Mouse (Mus musculus) forebrain, embryonic 15.5 days (tissue): ENCODE measurements around the gene Gata3. TPM values are rescaled to one million over a fixed set of nuclear protein-coding genes. Genes with fewer than 3 reads are reported as not detected.

Experiments
- ATAC-seq: fragments of 200-750 bp; cut with Nextera tagmentation; replicated peaks from 2 replicates; pipeline ENCODE4 v1.8.0; 2017; ENCODE audit warnings: mild to moderate bottlenecking, moderate TSS enrichment, moderate library complexity
- H3K27ac ChIP-seq: fragments of 300-500 bp; sonication (generic); replicated peaks from 2 replicates; pipeline ENCODE4 v1.5.1; 2015; ENCODE audit warnings: mild to moderate bottlenecking, inconsistent platforms
- H3K27me3 ChIP-seq: fragments of 300-500 bp; sonication (generic); 2 replicates; pipeline ENCODE4 v1.6.1; 2015; ENCODE audit warnings: inconsistent platforms
- H3K36me3 ChIP-seq: fragments of 300-500 bp; sonication (generic); 2 replicates; pipeline ENCODE4 v1.6.1; 2015; ENCODE audit warnings: mild to moderate bottlenecking, inconsistent platforms
- H3K4me1 ChIP-seq: fragments of 300-500 bp; sonication (generic); 2 replicates; pipeline ENCODE4 v1.6.1; 2015; ENCODE audit warnings: inconsistent platforms
- H3K4me2 ChIP-seq: fragments of 300-500 bp; sonication (generic); replicated peaks from 2 replicates; pipeline ENCODE4 v1.6.1; 2015; ENCODE audit warnings: mild to moderate bottlenecking, inconsistent platforms
- H3K4me3 ChIP-seq: fragments of 300-500 bp; sonication (generic); 2 replicates; pipeline ENCODE4 v1.5.1; 2015; ENCODE audit warnings: mild to moderate bottlenecking, inconsistent platforms
- H3K9ac ChIP-seq: fragments of 300-500 bp; sonication (generic); replicated peaks from 2 replicates; pipeline ENCODE4 v1.6.1; 2015; ENCODE audit warnings: mild to moderate bottlenecking, inconsistent platforms
- H3K9me3 ChIP-seq: fragments of 300-500 bp; sonication (generic); 2 replicates; pipeline ENCODE4 v1.6.1; 2016; ENCODE audit warnings: inconsistent platforms
- WGBS: fragments of 180-500 bp; shearing (Covaris S2); methylation state at CpG from one replicate; pipeline ENCODE4 v1.1.7; 2015; ENCODE audit warnings: mixed read lengths; 5-methylcytosine and 5-hydroxymethylcytosine counted together
- polyA plus RNA-seq: library from polyadenylated mRNA; unstranded; fragments of >200 nt; fragmentation: Nextera tagmentation; extraction: Ambion mirVana; gene quantifications from 2 replicates; pipeline ENCODE4 v1.2.1, GENCODE M21; 2015

Gene Gata3
- polyA plus RNA-seq, 1 experiment from 2014 or later, result 2.3 TPM

DNA sequence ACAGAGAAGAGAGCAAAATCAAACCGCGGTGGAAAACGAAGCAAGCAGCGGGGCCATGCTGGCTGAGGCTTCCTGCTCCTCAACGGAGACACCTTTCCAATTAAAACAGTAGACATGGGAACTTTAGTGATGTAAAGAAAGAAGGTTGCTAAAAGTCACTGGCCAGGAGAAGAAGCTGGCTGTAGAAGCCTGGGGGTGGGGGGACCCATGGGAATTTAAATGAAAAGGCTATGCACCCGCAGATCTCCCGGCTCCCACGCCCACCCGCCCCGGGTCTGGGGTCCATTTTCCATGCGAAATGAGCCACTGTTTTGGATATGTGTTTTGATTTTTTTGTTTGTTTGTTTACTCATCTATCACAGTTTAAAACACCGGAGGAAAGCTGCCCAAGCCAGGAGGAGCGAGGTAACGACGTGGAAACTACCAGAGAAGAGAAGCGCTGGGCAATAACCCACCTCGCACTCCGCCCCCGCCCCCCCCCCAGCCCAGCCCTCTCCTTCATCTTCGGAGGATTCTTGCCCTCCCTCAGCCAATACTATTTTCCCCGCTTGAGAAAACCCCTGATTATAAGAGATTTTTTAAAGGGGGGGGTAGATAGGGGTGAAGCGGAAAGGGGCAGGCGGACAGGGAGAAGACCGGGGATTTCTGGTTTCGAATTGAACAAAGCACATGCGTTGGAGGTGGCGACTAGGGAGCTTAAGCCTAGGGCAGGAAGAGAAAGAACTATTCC lies 5.9 kb downstream of the Gata3 start:
- under 1% methylated on average over 27 of the region's 27 CpGs for WGBS
- Histone ChIP-seq H3K4me3 (no peak overlapping the region), H3K4me1 (peaks cover 31% of the 10 kb centered on the region), H3K36me3 (no peaks in the 10 kb centered on the region), H3K9me3 (no peaks in the 10 kb centered on the region), H3K27me3 (peaks cover 75% of the 10 kb centered on the region), H3K9ac (no peak overlapping the region), H3K27ac (no peak overlapping the region), H3K4me2 (no peak overlapping the region)
- no peak for ATAC-seq

DNA sequence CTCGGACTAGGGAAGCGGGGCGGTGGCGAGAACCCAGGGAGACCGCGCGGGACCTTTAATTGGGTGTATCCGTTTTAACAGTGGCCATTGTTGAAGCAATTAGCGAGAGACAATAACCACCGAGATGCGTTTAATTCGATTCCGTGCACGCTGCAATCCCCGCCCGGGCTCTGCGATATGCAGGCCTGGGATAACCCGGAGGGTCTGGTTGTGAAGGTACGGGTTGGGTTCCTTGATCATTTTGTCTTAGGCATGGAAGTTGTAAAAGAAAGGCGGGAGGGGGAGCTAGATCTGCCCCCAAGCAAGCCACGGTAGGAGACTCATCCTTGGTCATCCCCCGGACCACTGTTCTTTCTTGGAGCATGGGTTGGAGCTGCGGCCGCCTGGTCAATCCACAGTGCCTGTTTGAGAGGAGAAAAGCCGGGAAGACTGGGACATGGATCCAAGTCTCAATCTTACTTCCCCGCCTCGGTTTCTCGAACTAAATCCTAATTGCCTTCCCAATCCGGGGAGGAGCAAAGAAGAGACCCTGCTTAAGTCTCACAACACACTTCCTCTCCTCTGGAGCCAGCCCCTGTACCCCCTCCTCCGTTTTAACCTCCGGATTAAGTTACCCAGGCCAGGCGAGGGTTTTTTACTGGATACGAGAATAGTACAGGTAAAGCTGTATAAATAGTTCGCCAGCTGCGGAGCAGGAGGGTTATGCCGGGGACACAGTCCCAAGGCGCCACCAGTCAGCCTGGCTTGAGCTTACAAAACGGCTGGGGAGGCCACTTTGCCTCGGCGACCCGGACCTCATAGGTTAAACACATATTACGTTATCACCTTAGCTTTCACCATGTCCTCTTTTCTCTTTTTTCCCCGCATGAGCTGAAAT lies 6.7 kb downstream of the Gata3 start:
- Histone ChIP-seq H3K36me3 (no peaks in the 10 kb centered on the region), H3K9me3 (no peaks in the 10 kb centered on the region), H3K27ac (no peak overlapping the region), H3K4me2 (peak overlapping the region; percentile 16; the same call in 1 of the 2 replicates), H3K4me1 (peaks cover 39% of the 10 kb centered on the region), H3K27me3 (peaks cover 77% of the 10 kb centered on the region), H3K9ac (no peak overlapping the region), H3K4me3 (no peak overlapping the region)
- under 1% methylated on average over 43 of the region's 43 CpGs for WGBS
- no peak for ATAC-seq

GRCm38 (mm10) chr2:9882371-9882925 lies 7.4 kb downstream of the Gata3 start:
- Histone ChIP-seq H3K4me2 (peak overlapping the region; percentile 16), H3K9me3 (no peaks in the 10 kb centered on the region), H3K27ac (no peak overlapping the region), H3K4me3 (no peak overlapping the region; the same call in 1 of the 2 replicates), H3K36me3 (no peaks in the 10 kb centered on the region), H3K27me3 (peaks cover 76% of the 10 kb centered on the region), H3K4me1 (peaks cover 44% of the 10 kb centered on the region), H3K9ac (no peak overlapping the region)
- whole genome bisulfite sequencing, result under 1% methylated on average over 39 of the region's 39 CpGs
- no peak for ATAC-seq

DNA sequence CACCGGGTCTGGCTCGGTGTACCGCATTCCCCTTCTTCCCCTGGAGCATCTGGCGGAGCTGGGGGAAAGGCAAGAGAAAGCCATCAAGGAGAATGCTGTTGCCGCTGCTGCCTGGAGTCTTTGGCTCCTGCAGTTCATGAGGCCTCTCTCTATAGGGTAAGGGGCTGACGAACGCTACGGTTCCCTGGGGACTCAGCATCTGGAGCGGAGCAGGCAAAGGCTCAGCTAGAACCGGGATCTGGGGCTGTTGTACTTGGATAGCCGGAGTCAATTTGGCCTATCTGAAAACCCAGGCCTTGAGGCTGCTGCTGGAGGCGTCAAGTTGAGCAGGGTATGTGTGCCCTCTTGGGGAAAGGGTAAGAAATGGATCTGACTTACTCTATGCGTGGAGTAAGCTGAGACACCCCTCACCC lies 8.2 kb downstream of the Gata3 start:
- Histone ChIP-seq H3K36me3 (no peaks in the 10 kb centered on the region), H3K27ac (no peak overlapping the region), H3K9me3 (no peaks in the 10 kb centered on the region), H3K4me1 (peaks cover 52% of the 10 kb centered on the region), H3K9ac (no peak overlapping the region), H3K27me3 (peaks cover 77% of the 10 kb centered on the region), H3K4me2 (0 out of 2 replicates have a peak overlapping the region, but pooled peaks have one; percentile 33), H3K4me3 (peak overlapping the region; percentile 6; the same call in 1 of the 2 replicates)
- WGBS, result 1% methylated on average over 13 of the region's 13 CpGs
- ATAC-seq, result no peak

DNA sequence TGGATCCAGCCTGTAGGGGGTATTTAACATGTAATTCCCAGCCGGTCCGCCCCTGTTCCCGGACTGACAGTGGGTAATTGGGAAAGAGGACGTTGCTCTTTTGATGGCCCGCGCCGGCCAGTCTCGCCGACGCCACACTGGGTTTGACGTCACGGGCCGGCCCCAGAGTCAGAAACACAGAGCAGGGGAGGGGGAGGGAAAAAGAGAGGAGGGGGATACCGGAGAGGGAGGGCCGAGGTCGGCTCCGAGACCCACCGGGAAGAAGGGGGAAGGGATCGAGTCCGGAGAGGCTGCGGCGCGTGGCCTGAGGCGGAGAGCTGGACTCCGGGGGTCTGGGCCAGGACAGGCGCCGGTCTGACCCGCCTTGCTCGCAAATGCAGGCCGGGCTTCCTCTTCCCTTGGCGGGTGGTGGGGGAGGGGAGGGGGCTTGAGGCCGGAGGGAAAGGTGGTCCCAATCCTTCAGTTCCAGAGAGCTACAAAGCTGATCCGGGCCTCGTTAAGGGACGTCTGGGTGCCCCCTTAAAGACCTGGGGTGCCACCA lies 8.7 kb downstream of the Gata3 start, which contains the start of gene 4930412O13Rik:
4930412O13Rik (plus strand) TSS at position 202 of the 541 bp plus-strand sequence.
- Histone ChIP-seq H3K9ac (no peak within 1 kb of the TSS), H3K4me3 (peak within 1 kb of the TSS; percentile 6; the same call in 1 of the 2 replicates), H3K4me1 (peaks cover 52% of the 10 kb centered on the region), H3K4me2 (peak within 1 kb of the TSS; percentile 33), H3K9me3 (no peaks in the 10 kb centered on the region), H3K27me3 (peaks cover 77% of the 10 kb centered on the region), H3K27ac (no peak within 1 kb of the TSS), H3K36me3 (no peaks in the 10 kb centered on the region)
- ATAC-seq, result no peak
- WGBS, result under 1% methylated on average over 34 of the region's 35 CpGs

- no peak overlapping the region for H3K9ac ChIP-seq
- no peak for ATAC-seq
- no peaks in the 10 kb centered on the region for H3K36me3 ChIP-seq
- no peaks in the 10 kb centered on the region for H3K9me3 ChIP-seq
- no peak overlapping the region for H3K4me3 ChIP-seq
- peaks cover 77% of the 10 kb centered on the region for H3K27me3 ChIP-seq
- H3K4me1 ChIP-seq, result peaks cover 52% of the 10 kb centered on the region
- WGBS, result 3% methylated on average over 11 of the region's 11 CpGs
- no peak overlapping the region for H3K4me2 ChIP-seq
- H3K27ac ChIP-seq, result no peak overlapping the region
These were observed 9.6 kb downstream of the Gata3 start for GRCm38 (mm10) chr2:9880271-9880670.

GRCm38 (mm10) chr2:9879493-9879892 lies 10.3 kb downstream of the Gata3 start:
- Histone ChIP-seq H3K27ac (no peak overlapping the region), H3K27me3 (peaks cover 70% of the 10 kb centered on the region), H3K36me3 (no peaks in the 10 kb centered on the region), H3K4me1 (peaks cover 56% of the 10 kb centered on the region), H3K9ac (no peak overlapping the region), H3K9me3 (no peaks in the 10 kb centered on the region), H3K4me2 (peak overlapping the region; percentile 55), H3K4me3 (peak overlapping the region; percentile 33)
- 1% methylated on average over 21 of the region's 21 CpGs for WGBS
- ATAC-seq, result peak; percentile 90

DNA sequence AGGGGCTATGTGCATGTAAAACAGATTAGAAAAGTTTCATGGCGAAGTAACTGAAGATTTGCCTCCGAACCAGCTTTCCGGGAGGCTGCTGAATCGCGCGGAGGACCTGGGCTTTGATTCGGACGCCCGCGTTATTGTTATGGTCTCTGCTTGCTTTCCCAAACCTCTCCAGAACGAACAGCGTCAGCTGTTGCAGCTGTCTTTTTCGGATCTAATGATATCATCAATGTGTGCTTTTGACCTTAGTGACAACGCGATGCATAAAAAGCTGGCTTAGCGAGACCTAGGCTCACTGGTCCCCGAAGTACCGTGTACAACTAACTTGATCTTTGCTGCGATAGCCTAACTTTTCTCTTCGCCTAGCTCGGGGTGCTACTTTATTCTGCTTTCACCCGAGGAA lies 10.7 kb downstream of the Gata3 start:
- no peak for ATAC-seq
- H3K4me3 ChIP-seq, result peak overlapping the region; percentile 33
- WGBS, result under 1% methylated on average over 22 of the region's 22 CpGs
- no peaks in the 10 kb centered on the region for H3K9me3 ChIP-seq
- H3K4me1 ChIP-seq, result peaks cover 55% of the 10 kb centered on the region
- no peaks in the 10 kb centered on the region for H3K36me3 ChIP-seq
- H3K27me3 ChIP-seq, result peaks cover 70% of the 10 kb centered on the region
- peak overlapping the region; percentile 55 for H3K4me2 ChIP-seq
- H3K27ac ChIP-seq, result no peak overlapping the region
- H3K9ac ChIP-seq, result no peak overlapping the region

DNA sequence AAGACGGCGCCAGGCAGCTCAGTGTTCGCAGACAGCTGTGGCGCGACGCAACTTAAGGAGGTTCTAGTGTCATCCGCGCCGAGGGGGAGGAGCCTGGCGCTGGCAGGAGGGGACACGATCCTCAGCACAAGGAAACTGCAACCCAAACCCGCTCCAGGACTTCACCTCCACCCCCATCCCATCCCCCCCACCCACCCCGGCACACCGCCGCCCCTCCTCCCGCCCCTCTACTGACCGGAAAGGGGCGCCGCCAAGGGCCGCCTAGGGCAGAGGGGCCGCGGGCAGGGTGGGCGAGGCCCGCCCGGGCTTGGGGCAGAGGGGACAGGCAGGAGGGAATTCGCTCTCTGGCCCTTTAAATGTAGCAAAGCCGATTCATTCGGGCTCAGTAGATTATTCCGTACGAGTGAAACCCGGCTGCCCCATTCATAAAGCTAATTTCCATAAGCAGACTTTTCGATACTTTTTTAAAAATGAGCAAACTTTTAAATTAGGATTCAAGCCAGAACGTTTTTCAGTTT lies 11.2 kb downstream of the Gata3 start:
- WGBS, result under 1% methylated on average over 28 of the region's 33 CpGs
- Histone ChIP-seq H3K4me3 (peak overlapping the region; percentile 33), H3K9me3 (no peaks in the 10 kb centered on the region), H3K36me3 (no peaks in the 10 kb centered on the region), H3K27me3 (peaks cover 72% of the 10 kb centered on the region), H3K9ac (no peak overlapping the region), H3K27ac (no peak overlapping the region), H3K4me1 (peaks cover 54% of the 10 kb centered on the region), H3K4me2 (peak overlapping the region; percentile 55)
- no peak for ATAC-seq

- Histone ChIP-seq H3K4me1 (peaks cover 54% of the 10 kb centered on the region), H3K27me3 (peaks cover 77% of the 10 kb centered on the region), H3K4me2 (peak overlapping the region; percentile 55), H3K9ac (no peak overlapping the region), H3K4me3 (peak overlapping the region; percentile 33), H3K9me3 (no peaks in the 10 kb centered on the region), H3K36me3 (no peaks in the 10 kb centered on the region), H3K27ac (no peak overlapping the region)
- under 1% methylated on average over 19 of the region's 19 CpGs for WGBS
- no peak for ATAC-seq
These were observed 11.8 kb downstream of the Gata3 start for GRCm38 (mm10) chr2:9877966-9878563.

DNA sequence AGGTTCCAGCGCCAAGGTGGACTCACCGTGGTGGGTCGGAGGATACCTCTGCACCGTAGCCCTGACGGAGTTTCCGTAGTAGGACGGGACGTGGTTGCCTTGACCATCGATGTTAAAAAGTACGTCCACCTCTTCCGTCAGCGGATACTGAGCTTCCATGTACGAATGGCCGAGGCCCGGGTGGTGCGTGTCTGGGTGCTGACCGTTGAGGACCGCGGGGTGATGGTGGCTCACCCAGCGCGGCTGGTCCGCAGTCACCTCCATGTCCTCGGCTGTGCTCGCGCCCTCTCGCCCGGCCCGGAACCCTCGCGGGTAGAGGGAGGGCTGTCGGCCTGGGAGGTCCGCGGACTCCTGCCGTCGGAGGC lies 12.5 kb downstream of the Gata3 start:
- H3K27ac ChIP-seq, result no peak overlapping the region
- under 1% methylated on average over 35 of the region's 35 CpGs for WGBS

More for the DNA sequence above, 12.5 kb downstream of the Gata3 start:
- Histone ChIP-seq H3K4me2 (no peak overlapping the region; the same call in 1 of the 2 replicates), H3K4me1 (peaks cover 47% of the 10 kb centered on the region), H3K36me3 (no peaks in the 10 kb centered on the region), H3K9me3 (no peaks in the 10 kb centered on the region), H3K9ac (no peak overlapping the region), H3K27me3 (peaks cover 84% of the 10 kb centered on the region), H3K4me3 (peak overlapping the region; percentile 13)
- ATAC-seq, result no peak
